ENCODE assay signal across 26 mouse cellular contexts in the genomic region with DNA sequence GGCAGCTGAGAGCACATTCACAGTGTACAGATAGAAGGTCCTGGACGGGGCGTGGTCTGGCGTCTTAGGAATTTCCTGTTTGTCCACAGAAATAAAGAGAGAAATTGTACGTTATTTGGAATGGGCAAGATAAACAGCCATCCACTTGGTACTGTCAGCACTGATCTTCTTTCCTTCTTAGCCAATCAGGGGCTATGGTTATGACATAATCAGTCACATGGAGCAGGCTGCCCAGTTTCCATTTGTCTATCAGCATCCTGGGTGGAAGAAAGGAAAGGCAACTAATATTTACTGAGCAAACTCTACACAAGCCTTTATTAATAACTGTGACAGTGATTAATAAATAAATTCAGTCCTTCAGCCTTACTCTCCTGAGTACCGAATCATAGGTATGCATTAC. TPM values are rescaled to one million over a fixed set of nuclear protein-coding genes. Genes with fewer than 3 reads are reported as not detected.
A peak's percentile ranks its signal among the peaks of the same experiment; 100 is the strongest.
DNase-seq lines count a peak whose midpoint lies in the region; ATAC-seq and TF ChIP-seq lines count a peak whose summit lies in the region.
"Had no signal": no experiment of that assay in that cellular context is flagged by ENCODE, and none has a peak within 500 bp of the region (broad histone marks: within the 10 kb centered on the region; RNA-seq: fewer than 3 reads in every experiment).

No protein-coding gene starts in this region.

- no peak for ATAC-seq in neural tube, embryonic 11.5 days (ENCODE audit: insufficient read depth, low FRiP score, low TSS enrichment)
- no peak for ATAC-seq in neural tube, embryonic 15.5 days (ENCODE audit: low FRiP score)
- ATAC-seq in stomach, postnatal 0 days (ENCODE audit: low FRiP score, low TSS enrichment) = 0 out of 2 replicates have a peak, but pooled peaks have one; percentile 13
- ATAC-seq in erythroid progenitor cell, adult 5-6 weeks (replicated peaks; ENCODE audit: low FRiP score, poor library complexity, severe bottlenecking) = no peak
- ATAC-seq: activated CD4-positive, CD25-positive, alpha-beta regulatory T cell, adult 4 months; forebrain, embryonic 13.5 days; forebrain, embryonic 15.5 days; forebrain, postnatal 0 days; Patski had no signal

- H3K79me2 ChIP-seq in C2C12 (ENCODE audit: control insufficient read depth, insufficient read depth) = no peaks in the 10 kb centered on the region

- TF ChIP-seq CTCF in C2C12 (IDR thresholded peaks at IDR 0.05; ENCODE audit: control insufficient read depth, insufficient read depth, insufficient read length) = no peak
- no peak for TF ChIP-seq CTCF in stomach, postnatal 0 days (IDR thresholded peaks at IDR 0.05; ENCODE audit: low read depth)

- no peaks in the 10 kb centered on the region for H3K79me3 ChIP-seq in C2C12 (ENCODE audit: low read depth)

- H3K27me3 ChIP-seq in neural tube, embryonic 11.5 days (ENCODE audit: control insufficient read depth, insufficient read depth, low read length) = no peaks in the 10 kb centered on the region
- H3K27me3 ChIP-seq in neural tube, embryonic 15.5 days (replicated peaks) = no peaks in the 10 kb centered on the region
- no peaks in the 10 kb centered on the region for H3K27me3 ChIP-seq in C2C12 (ENCODE audit: control insufficient read depth, insufficient read depth, insufficient read length)
- no peaks in the 10 kb centered on the region for H3K27me3 ChIP-seq in stomach, postnatal 0 days (ENCODE audit: control insufficient read depth, insufficient read depth, low read length)
- H3K27me3 ChIP-seq: embryonic facial prominence, embryonic 13.5 days; embryonic facial prominence, embryonic 15.5 days; forebrain, embryonic 13.5 days; forebrain, embryonic 15.5 days; Patski had no signal

- peak; percentile 6 for DNase-seq in neural tube, embryonic 11.5 days (ENCODE audit: low spot score)
- no peak for DNase-seq in stomach, postnatal 0 days (ENCODE audit: low spot score)
- DNase-seq in adrenal gland, adult (ENCODE audit: inconsistent age in 2 of 2, low spot score in 1 of 2) = no peak
- DNase-seq: adrenal gland, adult 2 months; adrenal gland, postnatal 10 days; adrenal gland, postnatal 25 days; B cell, adult 2 months; cerebellum, adult 11 months; cerebellum, adult 18-20 months; cerebellum, adult 8-10 months; cerebellum, adult 9-11 months; cerebellum, postnatal 14 days; cerebellum, postnatal 36 days; embryo, embryonic 11 days; forebrain, postnatal 0 days had no signal

- H3K9ac ChIP-seq in neural tube, embryonic 11.5 days (ENCODE audit: low read length) = no peak overlapping the region
- no peak overlapping the region for H3K9ac ChIP-seq in neural tube, embryonic 15.5 days (replicated peaks)
- no peak overlapping the region for H3K9ac ChIP-seq in stomach, postnatal 0 days (ENCODE audit: low read length)
- H3K9ac ChIP-seq: embryonic facial prominence, embryonic 13.5 days; embryonic facial prominence, embryonic 15.5 days; forebrain, embryonic 13.5 days; forebrain, embryonic 15.5 days; forebrain, postnatal 0 days had no signal

- H3ac ChIP-seq in C2C12 (ENCODE audit: control insufficient read depth, insufficient read length, low read depth) = no peak overlapping the region

- TF ChIP-seq EP300 in stomach, postnatal 0 days (optimal IDR thresholded peaks at IDR 0.05) = no peak

- no peak overlapping the region for H3K4me3 ChIP-seq in neural tube, embryonic 11.5 days (ENCODE audit: low read depth, low read length)
- no peak overlapping the region for H3K4me3 ChIP-seq in neural tube, embryonic 15.5 days (replicated peaks)
- H3K4me3 ChIP-seq in C2C12 (ENCODE audit: insufficient read depth, poor library complexity, severe bottlenecking) = no peak overlapping the region
- no peak overlapping the region for H3K4me3 ChIP-seq in stomach, postnatal 0 days (ENCODE audit: low read depth, low read length)
- H3K4me3 ChIP-seq: embryonic facial prominence, embryonic 13.5 days; embryonic facial prominence, embryonic 15.5 days; erythroblast, embryonic 14.5 days; forebrain, embryonic 13.5 days; forebrain, embryonic 15.5 days had no signal

- peaks cover 23% of the 10 kb centered on the region for H3K36me3 ChIP-seq in neural tube, embryonic 11.5 days (ENCODE audit: control insufficient read depth, insufficient read depth, low read length)
- peaks cover 60% of the 10 kb centered on the region for H3K36me3 ChIP-seq in neural tube, embryonic 15.5 days
- H3K36me3 ChIP-seq in C2C12 (ENCODE audit: control insufficient read depth, insufficient read depth) = peaks cover 74% of the 10 kb centered on the region
- H3K36me3 ChIP-seq in stomach, postnatal 0 days (ENCODE audit: control insufficient read depth, insufficient read depth, low read length) = peaks cover 19% of the 10 kb centered on the region

- no peak overlapping the region for H3K4me2 ChIP-seq in neural tube, embryonic 11.5 days (ENCODE audit: low read depth)
- H3K4me2 ChIP-seq in neural tube, embryonic 15.5 days = no peak overlapping the region
- H3K4me2 ChIP-seq in stomach, postnatal 0 days (replicated peaks; ENCODE audit: low read depth) = no peak overlapping the region
- H3K4me2 ChIP-seq: embryonic facial prominence, embryonic 13.5 days; embryonic facial prominence, embryonic 15.5 days; forebrain, embryonic 13.5 days; forebrain, embryonic 15.5 days had no signal

- H3K27ac ChIP-seq in neural tube, embryonic 11.5 days (ENCODE audit: low read depth, low read length) = no peak overlapping the region
- no peak overlapping the region for H3K27ac ChIP-seq in neural tube, embryonic 15.5 days (replicated peaks)
- no peak overlapping the region for H3K27ac ChIP-seq in stomach, postnatal 0 days (replicated peaks)
- H3K27ac ChIP-seq: embryonic facial prominence, embryonic 13.5 days; embryonic facial prominence, embryonic 15.5 days; forebrain, embryonic 13.5 days; forebrain, embryonic 15.5 days had no signal

- no peaks in the 10 kb centered on the region for H3K9me3 ChIP-seq in neural tube, embryonic 11.5 days (ENCODE audit: control insufficient read depth, low read length)
- H3K9me3 ChIP-seq in neural tube, embryonic 15.5 days (replicated peaks) = no peaks in the 10 kb centered on the region
- no peaks in the 10 kb centered on the region for H3K9me3 ChIP-seq in stomach, postnatal 0 days (ENCODE audit: control insufficient read depth, low read length)
- H3K9me3 ChIP-seq: embryonic facial prominence, embryonic 13.5 days; embryonic facial prominence, embryonic 15.5 days; forebrain, embryonic 13.5 days; forebrain, embryonic 15.5 days had no signal

- 93% methylated on average over 5 of the region's 5 CpGs for WGBS in neural tube, embryonic 11.5 days
- WGBS in neural tube, embryonic 15.5 days = 94% methylated on average over 5 of the region's 5 CpGs
- WGBS in stomach, postnatal 0 days = 75% methylated on average over 5 of the region's 5 CpGs

- no peaks in the 10 kb centered on the region for H3K4me1 ChIP-seq in neural tube, embryonic 11.5 days (ENCODE audit: control insufficient read depth, insufficient read depth, low read length)
- H3K4me1 ChIP-seq in neural tube, embryonic 15.5 days = peaks cover 3% of the 10 kb centered on the region; the same call in 1 of the 2 replicates
- H3K4me1 ChIP-seq in stomach, postnatal 0 days (replicated peaks; ENCODE audit: control insufficient read depth, insufficient read depth) = no peaks in the 10 kb centered on the region
- H3K4me1 ChIP-seq: embryonic facial prominence, embryonic 13.5 days; embryonic facial prominence, embryonic 15.5 days; forebrain, embryonic 15.5 days had no signal

RNA-seq across cellular contexts. Expression of gene Nudt17, which starts 5.9 kb away (rescaled TPM):
- 12.7 and 14.3 TPM in 2 replicates for polyA plus RNA-seq in neural tube, embryonic 11.5 days (2014; fragmentation: Nextera tagmentation; extraction: Ambion mirVana)
- polyA plus RNA-seq in neural tube, embryonic 15.5 days (2015; fragmentation: Nextera tagmentation; extraction: Ambion mirVana) = 20.0 and 24.7 TPM in 2 replicates
- polyA plus RNA-seq in C2C12 (2012; fragmentation: generic; extraction: Trizol) = 3.2 TPM
- 7.5 and 8.2 TPM in 2 replicates for polyA plus RNA-seq in stomach, postnatal 0 days (2015; fragmentation: Nextera tagmentation; extraction: Ambion mirVana)
- total RNA-seq in erythroid progenitor cell, adult 5-6 weeks (2015; ENCODE audit: low replicate concordance) = not detected in 2 replicates
- 2.3 TPM in 1 of 2 replicates, not detected in the other for total RNA-seq in erythroid progenitor cell, adult 5-6 weeks (2017; ENCODE audit: low replicate concordance)
- total RNA-seq: common myeloid progenitor, adult 5-6 weeks had no signal

RNA-seq across cellular contexts. Expression of gene Polr3c, which starts 13.1 kb away (rescaled TPM):
- polyA plus RNA-seq in neural tube, embryonic 11.5 days (2014; fragmentation: Nextera tagmentation; extraction: Ambion mirVana) = 38.4 and 43.7 TPM in 2 replicates
- polyA plus RNA-seq in neural tube, embryonic 15.5 days (2015; fragmentation: Nextera tagmentation; extraction: Ambion mirVana) = 31.5 and 35.7 TPM in 2 replicates
- 36.1 TPM for polyA plus RNA-seq in C2C12 (2012; fragmentation: generic; extraction: Trizol)
- 19.4 and 20.3 TPM in 2 replicates for polyA plus RNA-seq in stomach, postnatal 0 days (2015; fragmentation: Nextera tagmentation; extraction: Ambion mirVana)
- 16.2 and 34.8 TPM in 2 replicates for total RNA-seq in erythroid progenitor cell, adult 5-6 weeks (2015; ENCODE audit: low replicate concordance)
- 21.6 and 27.7 TPM in 2 replicates for total RNA-seq in erythroid progenitor cell, adult 5-6 weeks (2017; ENCODE audit: low replicate concordance)

RNA-seq across cellular contexts. Expression of gene Rnf115, which starts 13.2 kb away (rescaled TPM):
- 79.6 and 81.6 TPM in 2 replicates for polyA plus RNA-seq in neural tube, embryonic 11.5 days (2014; fragmentation: Nextera tagmentation; extraction: Ambion mirVana)
- 76.7 and 77.9 TPM in 2 replicates for polyA plus RNA-seq in neural tube, embryonic 15.5 days (2015; fragmentation: Nextera tagmentation; extraction: Ambion mirVana)
- 13.5 TPM for polyA plus RNA-seq in C2C12 (2012; fragmentation: generic; extraction: Trizol)
- 27.3 and 28.7 TPM in 2 replicates for polyA plus RNA-seq in stomach, postnatal 0 days (2015; fragmentation: Nextera tagmentation; extraction: Ambion mirVana)
- total RNA-seq in erythroid progenitor cell, adult 5-6 weeks (2015; ENCODE audit: low replicate concordance) = 28.5 and 45.3 TPM in 2 replicates
- 32.7 and 35.9 TPM in 2 replicates for total RNA-seq in erythroid progenitor cell, adult 5-6 weeks (2017; ENCODE audit: low replicate concordance)

RNA-seq across cellular contexts. Expression of gene Pias3, which starts 18.1 kb away (rescaled TPM):
- 30.3 and 35.2 TPM in 2 replicates for polyA plus RNA-seq in neural tube, embryonic 11.5 days (2014; fragmentation: Nextera tagmentation; extraction: Ambion mirVana)
- polyA plus RNA-seq in neural tube, embryonic 15.5 days (2015; fragmentation: Nextera tagmentation; extraction: Ambion mirVana) = 36.2 and 39.4 TPM in 2 replicates
- 19.2 TPM for polyA plus RNA-seq in C2C12 (2012; fragmentation: generic; extraction: Trizol)
- polyA plus RNA-seq in stomach, postnatal 0 days (2015; fragmentation: Nextera tagmentation; extraction: Ambion mirVana) = 23.4 and 27.1 TPM in 2 replicates
- 1.3 and 6.5 TPM in 2 replicates for total RNA-seq in erythroid progenitor cell, adult 5-6 weeks (2015; ENCODE audit: low replicate concordance)
- 2.1 TPM in 1 of 2 replicates, not detected in the other for total RNA-seq in erythroid progenitor cell, adult 5-6 weeks (2017; ENCODE audit: low replicate concordance)

RNA-seq across cellular contexts. Expression of gene Ankrd35, which starts 44.4 kb away (rescaled TPM):
- polyA plus RNA-seq in neural tube, embryonic 11.5 days (2014; fragmentation: Nextera tagmentation; extraction: Ambion mirVana) = 0.11 and 0.16 TPM in 2 replicates
- 2.3 and 2.4 TPM in 2 replicates for polyA plus RNA-seq in neural tube, embryonic 15.5 days (2015; fragmentation: Nextera tagmentation; extraction: Ambion mirVana)
- 0.09 TPM for polyA plus RNA-seq in C2C12 (2012; fragmentation: generic; extraction: Trizol)
- polyA plus RNA-seq in stomach, postnatal 0 days (2015; fragmentation: Nextera tagmentation; extraction: Ambion mirVana) = 5.5 and 6.2 TPM in 2 replicates
- not detected in 2 replicates for total RNA-seq in erythroid progenitor cell, adult 5-6 weeks (2015; ENCODE audit: low replicate concordance)
- not detected in 2 replicates for total RNA-seq in erythroid progenitor cell, adult 5-6 weeks (2017; ENCODE audit: low replicate concordance)
- total RNA-seq: common myeloid progenitor, adult 5-6 weeks had no signal
- polyA plus RNA-seq: erythroblast, embryonic 14.5 days had no signal
